Mouse (Mus musculus) hindbrain, embryonic 15.5 days (tissue): ENCODE data around the gene Gpi1. TPM values are rescaled to one million over a fixed set of nuclear protein-coding genes. Genes with fewer than 3 reads are reported as not detected.

Experiments
- ATAC-seq: fragments of 200-750 bp; cut with Nextera tagmentation; 2 replicates; pipeline ENCODE4 v1.8.0; 2017; ENCODE audit warnings: low read depth, moderate number of reproducible peaks, moderate TSS enrichment; ENCODE audit not compliant: low FRiP score
- H3K27ac ChIP-seq: fragments of 300-500 bp; sonication (generic); replicated peaks from 2 replicates; pipeline ENCODE4 v1.5.1; 2015; ENCODE audit warnings: mild to moderate bottlenecking, inconsistent platforms
- H3K27me3 ChIP-seq: fragments of 300-500 bp; sonication (generic); 2 replicates; pipeline ENCODE4 v1.6.1; 2015; ENCODE audit warnings: control low read depth, inconsistent platforms
- H3K36me3 ChIP-seq: fragments of 300-500 bp; sonication (generic); 2 replicates; pipeline ENCODE4 v1.6.1; 2015; ENCODE audit warnings: control low read depth, inconsistent platforms
- H3K4me1 ChIP-seq: fragments of 300-500 bp; sonication (generic); replicated peaks from 2 replicates; pipeline ENCODE4 v1.6.1; 2015; ENCODE audit warnings: control low read depth, inconsistent platforms
- H3K4me2 ChIP-seq: fragments of 300-500 bp; sonication (generic); 2 replicates; pipeline ENCODE4 v1.6.1; 2015; ENCODE audit warnings: moderate library complexity, mild to moderate bottlenecking, inconsistent platforms
- H3K4me3 ChIP-seq: fragments of 300-500 bp; sonication (generic); 2 replicates; pipeline ENCODE4 v1.5.1; 2015; ENCODE audit warnings: mild to moderate bottlenecking, inconsistent platforms
- H3K9ac ChIP-seq: fragments of 300-500 bp; sonication (generic); 2 replicates; pipeline ENCODE4 v1.6.1; 2015; ENCODE audit warnings: inconsistent platforms
- H3K9me3 ChIP-seq: fragments of 300-500 bp; sonication (generic); 2 replicates; pipeline ENCODE4 v1.6.1; 2016; ENCODE audit warnings: control low read depth, inconsistent platforms
- WGBS: fragments of 180-500 bp; shearing (Covaris S2); methylation state at CpG from one replicate; pipeline ENCODE4 v1.1.7; 2015; 5-methylcytosine and 5-hydroxymethylcytosine counted together
- polyA plus RNA-seq: library from polyadenylated mRNA; unstranded; fragments of >200 nt; fragmentation: Nextera tagmentation; extraction: Ambion mirVana; gene quantifications from 2 replicates; pipeline ENCODE4 v1.2.1, GENCODE M21; 2015

Gene Gpi1
- 300 and 313 TPM in 2 replicates for polyA plus RNA-seq

DNA sequence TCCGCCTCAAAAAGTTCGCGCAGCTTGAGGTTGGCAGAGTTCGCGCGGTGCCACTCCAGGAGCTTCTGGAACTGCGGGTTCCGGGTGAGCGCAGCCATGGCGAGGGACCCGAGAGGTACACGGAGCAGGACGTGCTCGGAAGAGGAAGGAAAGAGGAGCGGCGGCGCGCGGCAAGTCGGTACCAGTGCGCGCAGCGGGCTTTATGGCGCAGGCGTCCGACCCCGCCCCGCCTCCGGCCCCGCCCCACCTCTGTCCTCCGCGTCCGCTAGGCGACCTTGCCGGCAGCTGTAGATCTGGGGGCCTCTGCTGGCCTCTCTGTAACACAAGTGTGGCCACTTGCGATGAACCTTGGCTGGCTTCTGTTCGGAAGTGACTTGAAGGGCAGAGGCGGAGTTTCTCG, at the start of gene Gpi1:
TSS of gene Gpi1 (minus strand) at position 221 of the 400 bp plus-strand sequence.
- H3K27me3 ChIP-seq, result no peaks in the 10 kb centered on the region
- peak; percentile 40 for ATAC-seq
- peaks cover 12% of the 10 kb centered on the region for H3K36me3 ChIP-seq
- H3K4me3 ChIP-seq, result peak within 1 kb of the TSS; percentile 73
- peak within 1 kb of the TSS; percentile 83 for H3K27ac ChIP-seq
- under 1% methylated on average over 30 of the region's 39 CpGs for WGBS
- H3K4me1 ChIP-seq, result peaks cover 47% of the 10 kb centered on the region
- peak within 1 kb of the TSS; percentile 64 for H3K9ac ChIP-seq
- no peaks in the 10 kb centered on the region for H3K9me3 ChIP-seq
- peak within 1 kb of the TSS; percentile 72 for H3K4me2 ChIP-seq

DNA sequence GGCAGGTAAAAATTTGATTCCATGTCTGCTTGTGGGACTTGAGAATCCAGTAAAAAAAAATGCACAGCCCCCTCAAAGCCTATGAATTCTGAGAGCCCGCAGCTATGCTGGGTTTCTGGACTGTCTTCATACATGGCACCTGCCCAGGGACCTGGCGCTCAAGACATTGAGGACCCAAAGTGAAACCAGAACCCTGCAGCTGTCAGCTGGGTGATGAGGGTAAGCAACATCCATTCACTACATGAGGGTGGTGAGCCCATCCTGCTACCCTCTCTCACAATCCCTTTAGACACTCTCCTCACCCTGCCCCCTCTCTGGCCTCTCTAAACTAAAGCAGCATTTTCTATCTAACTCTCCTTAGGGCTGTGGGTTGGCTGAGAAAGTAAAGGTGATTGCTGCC, 47.5 kb upstream of the Gpi1 start:
- Histone ChIP-seq H3K27ac (no peak overlapping the region), H3K4me3 (no peak overlapping the region), H3K4me2 (no peak overlapping the region), H3K9ac (no peak overlapping the region), H3K4me1 (no peaks in the 10 kb centered on the region), H3K36me3 (0 out of 2 replicates have a peak, but pooled peaks cover 4% of the 10 kb centered on the region), H3K27me3 (no peaks in the 10 kb centered on the region), H3K9me3 (no peaks in the 10 kb centered on the region)
- 98% methylated on average over 2 of the region's 2 CpGs for WGBS
- ATAC-seq, result no peak

DNA sequence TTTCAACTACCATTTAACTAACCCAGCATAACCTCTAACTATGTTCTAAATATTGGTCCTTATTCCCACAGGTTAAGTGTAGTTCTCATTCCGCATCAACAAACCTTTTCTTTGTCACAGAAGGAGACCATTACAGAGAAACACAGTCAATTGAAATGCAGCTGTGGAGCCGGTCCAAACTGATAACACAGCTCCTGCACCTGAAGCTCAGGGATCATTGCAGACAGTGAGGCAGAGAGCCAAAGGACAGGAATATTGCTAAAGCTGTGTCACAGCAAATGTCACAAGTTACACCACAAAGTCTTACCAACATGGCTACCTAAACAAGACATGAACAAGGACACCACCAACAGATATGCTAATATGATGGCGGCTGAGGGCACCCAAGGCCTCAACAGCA, 45.9 kb upstream of the Gpi1 start:
- no peak overlapping the region for H3K9ac ChIP-seq
- H3K27me3 ChIP-seq, result no peaks in the 10 kb centered on the region
- H3K4me3 ChIP-seq, result no peak overlapping the region
- no peak overlapping the region for H3K4me2 ChIP-seq
- no peaks in the 10 kb centered on the region for H3K9me3 ChIP-seq
- H3K27ac ChIP-seq, result no peak overlapping the region
- no peak for ATAC-seq
- 0 out of 2 replicates have a peak, but pooled peaks cover 4% of the 10 kb centered on the region for H3K36me3 ChIP-seq
- H3K4me1 ChIP-seq, result no peaks in the 10 kb centered on the region
- 93% methylated on average over 3 of the region's 3 CpGs for WGBS

DNA sequence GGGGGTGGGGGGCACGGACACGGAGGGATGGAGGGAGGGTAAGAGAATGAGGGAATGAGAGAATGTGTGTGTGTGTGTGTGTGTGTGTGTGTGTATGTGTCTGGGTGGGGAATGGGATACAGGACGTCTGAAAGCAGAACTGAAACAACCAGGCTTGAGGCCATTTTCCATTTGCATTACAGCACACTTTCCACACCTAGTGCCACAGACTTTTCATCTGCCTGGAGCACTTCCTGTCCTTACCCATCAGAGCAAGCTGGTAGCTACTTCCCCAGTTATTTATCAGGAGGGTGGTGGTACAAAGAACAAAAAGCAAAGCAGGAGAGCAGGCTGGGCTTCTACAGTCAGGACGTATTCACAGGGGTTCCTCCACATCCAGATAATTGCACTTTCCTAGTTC, 42.3 kb upstream of the Gpi1 start:
- H3K27ac ChIP-seq, result no peak overlapping the region
- no peaks in the 10 kb centered on the region for H3K9me3 ChIP-seq
- no peaks in the 10 kb centered on the region for H3K4me1 ChIP-seq
- no peak overlapping the region for H3K4me2 ChIP-seq
- 78% methylated on average over 4 of the region's 4 CpGs for WGBS
- H3K27me3 ChIP-seq, result no peaks in the 10 kb centered on the region
- no peak overlapping the region for H3K9ac ChIP-seq
- 0 out of 2 replicates have a peak, but pooled peaks cover 4% of the 10 kb centered on the region for H3K36me3 ChIP-seq
- no peak overlapping the region for H3K4me3 ChIP-seq
- no peak for ATAC-seq

DNA sequence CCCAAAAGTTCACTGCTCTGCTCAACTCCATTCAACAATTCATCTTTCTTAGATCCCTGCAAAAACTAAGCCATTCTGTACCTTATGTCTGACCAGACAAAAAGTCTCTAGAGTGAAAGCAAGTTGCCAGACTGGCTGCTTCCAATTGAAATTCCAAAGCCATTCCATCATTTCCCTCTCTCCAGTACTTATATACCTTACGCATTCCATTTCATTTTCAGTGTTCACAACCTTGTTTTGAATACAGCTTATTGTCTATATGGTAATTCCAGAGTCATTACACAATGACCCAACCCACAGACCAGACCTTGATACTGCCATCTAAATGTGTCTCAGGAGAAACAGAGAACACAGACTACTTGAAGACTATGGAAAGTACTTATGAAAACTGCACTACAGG, 38.3 kb upstream of the Gpi1 start:
- H3K4me2 ChIP-seq, result no peak overlapping the region
- H3K27me3 ChIP-seq, result no peaks in the 10 kb centered on the region
- H3K4me3 ChIP-seq, result no peak overlapping the region
- no peak for ATAC-seq
- H3K9me3 ChIP-seq, result no peaks in the 10 kb centered on the region
- WGBS, result 76% methylated on average over 1 of the region's 1 CpGs
- H3K27ac ChIP-seq, result no peak overlapping the region
- H3K36me3 ChIP-seq, result no peaks in the 10 kb centered on the region
- H3K4me1 ChIP-seq, result 0 out of 2 replicates have a peak, but pooled peaks cover 5% of the 10 kb centered on the region
- H3K9ac ChIP-seq, result no peak overlapping the region

DNA sequence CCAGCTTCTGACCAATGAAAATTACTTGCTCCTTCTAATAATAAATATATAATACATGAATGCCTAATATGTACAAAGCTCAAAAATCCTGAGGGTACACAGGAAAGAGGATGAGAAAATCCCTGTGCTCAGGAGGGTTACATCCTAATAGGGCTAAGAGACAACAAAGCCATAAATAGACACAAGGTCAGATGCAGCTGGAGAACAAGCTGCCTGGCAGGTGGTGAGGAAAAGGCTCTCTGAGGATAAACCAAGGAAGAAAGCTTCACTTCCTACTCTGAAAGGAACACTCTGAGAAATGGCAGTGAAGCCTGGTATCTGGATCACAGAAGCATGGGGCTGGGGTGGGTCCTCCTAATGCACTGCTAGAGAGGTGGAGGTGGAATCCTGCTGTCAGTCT, 36.3 kb upstream of the Gpi1 start:
- H3K36me3 ChIP-seq, result peaks cover 8% of the 10 kb centered on the region; the same call in 1 of the 2 replicates
- no peaks in the 10 kb centered on the region for H3K27me3 ChIP-seq
- H3K9ac ChIP-seq, result no peak overlapping the region
- H3K27ac ChIP-seq, result no peak overlapping the region
- H3K9me3 ChIP-seq, result no peaks in the 10 kb centered on the region
- H3K4me3 ChIP-seq, result no peak overlapping the region
- H3K4me1 ChIP-seq, result 0 out of 2 replicates have a peak, but pooled peaks cover 5% of the 10 kb centered on the region
- H3K4me2 ChIP-seq, result no peak overlapping the region
- ATAC-seq, result no peak

DNA sequence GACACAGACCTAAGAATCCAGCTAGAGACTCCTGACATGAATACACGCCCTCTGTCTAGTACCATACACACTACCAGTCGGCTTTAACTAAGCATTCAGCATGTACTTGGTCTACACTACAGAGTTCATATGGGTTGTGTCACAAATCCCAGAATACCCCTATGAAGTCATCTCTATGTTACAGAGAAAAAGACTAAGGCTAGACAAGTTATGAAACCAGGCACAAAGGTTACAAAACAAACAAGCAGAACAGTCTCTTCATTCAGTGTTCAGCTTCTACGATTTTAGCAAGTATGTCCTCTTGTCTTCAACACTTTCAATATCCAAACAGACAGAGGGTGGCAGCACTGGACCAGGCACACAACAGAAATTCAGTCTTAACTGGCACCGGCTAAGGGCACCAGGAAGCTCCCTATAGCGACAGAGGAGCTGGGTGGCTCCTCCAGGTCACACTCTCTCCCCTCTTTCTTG, 35.8 kb upstream of the Gpi1 start:
- Histone ChIP-seq H3K36me3 (peaks cover 10% of the 10 kb centered on the region; the same call in 1 of the 2 replicates), H3K4me2 (no peak overlapping the region), H3K9ac (no peak overlapping the region), H3K27ac (no peak overlapping the region; the same call in 1 of the 2 replicates), H3K4me3 (no peak overlapping the region), H3K9me3 (no peaks in the 10 kb centered on the region), H3K27me3 (no peaks in the 10 kb centered on the region), H3K4me1 (0 out of 2 replicates have a peak, but pooled peaks cover 5% of the 10 kb centered on the region)
- ATAC-seq, result no peak
- WGBS, result 64% methylated on average over 5 of the region's 5 CpGs

DNA sequence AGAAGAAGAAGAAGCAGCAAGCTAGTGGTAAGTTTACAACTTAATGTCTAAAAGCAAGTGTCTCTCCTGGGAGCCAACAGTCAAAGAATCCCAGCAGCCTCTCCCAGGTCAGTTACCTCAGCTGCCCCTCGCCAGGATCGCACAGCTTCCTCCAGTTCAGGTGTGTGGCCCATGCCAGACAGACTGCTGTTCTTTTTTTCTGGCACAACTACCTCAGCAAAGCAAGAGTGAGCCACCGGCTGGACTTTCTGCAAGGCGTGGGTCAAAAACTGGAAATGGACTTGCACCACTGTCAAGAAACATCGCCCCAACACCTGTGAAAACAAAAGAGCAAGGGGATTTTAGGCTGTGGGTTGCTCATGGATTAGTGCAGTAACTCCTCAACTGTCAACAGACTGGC, 33.3 kb upstream of the Gpi1 start:
- Histone ChIP-seq H3K27me3 (no peaks in the 10 kb centered on the region), H3K9me3 (no peaks in the 10 kb centered on the region), H3K4me1 (0 out of 2 replicates have a peak, but pooled peaks cover 5% of the 10 kb centered on the region), H3K27ac (no peak overlapping the region), H3K4me3 (no peak overlapping the region), H3K9ac (no peak overlapping the region), H3K4me2 (no peak overlapping the region), H3K36me3 (peaks cover 13% of the 10 kb centered on the region; the same call in 1 of the 2 replicates)
- no peak for ATAC-seq
- WGBS, result 90% methylated on average over 5 of the region's 5 CpGs

DNA sequence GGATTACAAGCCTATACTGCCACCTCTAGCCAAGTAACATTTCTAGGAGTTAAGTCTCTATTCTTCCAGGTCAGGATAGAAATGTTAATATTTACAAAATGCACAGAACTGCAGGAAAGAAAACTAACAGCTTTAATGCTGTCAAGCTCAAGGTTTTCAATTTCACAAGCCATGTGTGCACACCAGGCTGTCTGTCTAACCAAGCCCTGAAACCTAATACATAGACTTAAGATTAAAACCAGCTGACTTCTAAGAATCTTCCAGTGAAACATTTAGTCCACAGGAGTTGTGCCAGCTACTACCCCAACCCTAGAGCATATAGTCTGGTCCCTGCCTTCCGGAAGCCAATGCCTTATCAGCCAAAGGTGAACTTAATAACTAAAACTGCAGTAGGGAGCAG, 28.3 kb upstream of the Gpi1 start:
- Histone ChIP-seq H3K9ac (no peak overlapping the region), H3K27me3 (no peaks in the 10 kb centered on the region), H3K9me3 (no peaks in the 10 kb centered on the region), H3K4me3 (no peak overlapping the region), H3K27ac (no peak overlapping the region), H3K4me2 (no peak overlapping the region), H3K36me3 (peaks cover 42% of the 10 kb centered on the region), H3K4me1 (no peaks in the 10 kb centered on the region)
- no peak for ATAC-seq
- WGBS, result 88% methylated on average over 1 of the region's 1 CpGs

DNA sequence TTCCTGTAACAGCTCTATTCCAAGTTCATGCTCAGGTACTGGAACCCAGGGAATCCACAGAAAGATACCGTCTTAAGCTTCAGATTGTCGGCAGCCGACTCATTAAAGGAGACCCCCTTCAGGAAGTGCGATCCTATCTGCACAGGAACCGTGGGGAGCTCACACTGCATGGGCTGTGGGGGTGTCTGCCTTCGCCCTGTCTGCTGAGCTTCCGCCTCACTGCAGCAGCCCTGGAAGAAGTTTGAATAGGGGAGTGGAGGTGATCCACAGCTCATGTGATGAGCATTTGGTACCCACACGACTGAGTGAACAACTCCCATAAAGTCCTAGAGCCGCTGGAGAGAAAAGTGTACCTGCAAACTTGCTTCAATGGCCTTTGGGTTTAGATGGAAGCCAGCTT, 27.1 kb upstream of the Gpi1 start:
- H3K4me2 ChIP-seq, result no peak overlapping the region
- no peaks in the 10 kb centered on the region for H3K27me3 ChIP-seq
- no peak overlapping the region for H3K27ac ChIP-seq
- no peak for ATAC-seq
- 86% methylated on average over 9 of the region's 9 CpGs for WGBS
- H3K36me3 ChIP-seq, result peaks cover 46% of the 10 kb centered on the region
- H3K4me3 ChIP-seq, result no peak overlapping the region
- no peaks in the 10 kb centered on the region for H3K9me3 ChIP-seq
- H3K9ac ChIP-seq, result no peak overlapping the region
- no peaks in the 10 kb centered on the region for H3K4me1 ChIP-seq

DNA sequence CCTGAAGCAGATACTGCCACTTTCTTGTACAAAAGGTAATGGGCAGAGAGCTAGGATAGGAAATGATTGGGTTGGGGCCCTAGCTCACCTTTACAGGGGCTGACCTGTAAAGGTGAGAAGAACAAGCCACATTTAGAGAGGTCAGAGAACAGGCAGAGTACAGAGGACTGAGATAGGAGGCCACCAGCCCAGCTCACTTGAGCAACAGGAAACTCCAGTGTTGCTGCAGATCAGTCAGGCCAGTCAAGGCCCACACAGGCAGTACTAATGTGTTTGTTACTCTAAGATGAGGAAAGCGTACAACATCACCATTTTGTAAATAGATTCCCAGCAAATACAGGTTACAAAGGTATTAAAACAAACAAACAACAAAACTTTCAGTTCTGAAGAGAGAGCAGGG, 25.8 kb upstream of the Gpi1 start:
- 0 out of 2 replicates have a peak overlapping the region, but pooled peaks have one; percentile 15 for H3K27ac ChIP-seq
- no peaks in the 10 kb centered on the region for H3K4me1 ChIP-seq
- no peak for ATAC-seq
- H3K4me2 ChIP-seq, result no peak overlapping the region
- H3K4me3 ChIP-seq, result no peak overlapping the region
- no peak overlapping the region for H3K9ac ChIP-seq
- peaks cover 40% of the 10 kb centered on the region for H3K36me3 ChIP-seq
- H3K27me3 ChIP-seq, result no peaks in the 10 kb centered on the region
- no peaks in the 10 kb centered on the region for H3K9me3 ChIP-seq
- 92% methylated on average over 1 of the region's 1 CpGs for WGBS

DNA sequence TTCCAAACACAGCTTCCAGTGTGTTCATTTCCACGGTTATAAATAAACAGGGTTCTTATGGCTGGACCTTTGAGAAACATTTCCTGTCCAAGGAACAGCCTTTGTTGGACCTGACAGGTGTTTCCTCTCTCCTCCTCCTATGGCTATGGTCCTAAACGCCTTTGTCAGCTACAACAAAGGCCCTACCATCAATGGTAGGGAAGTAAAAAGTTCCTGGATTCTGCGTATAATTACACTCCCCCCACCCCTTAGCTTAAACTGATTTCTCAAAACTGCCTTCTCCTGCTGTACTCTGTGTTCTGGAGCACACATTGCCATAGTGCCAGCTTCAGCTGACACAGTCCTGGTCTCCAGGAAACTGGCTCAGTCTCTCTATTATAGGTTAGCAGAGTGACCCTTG, 25.0 kb upstream of the Gpi1 start:
- Histone ChIP-seq H3K4me1 (no peaks in the 10 kb centered on the region), H3K4me3 (no peak overlapping the region), H3K4me2 (no peak overlapping the region), H3K9ac (no peak overlapping the region), H3K27me3 (no peaks in the 10 kb centered on the region), H3K27ac (no peak overlapping the region), H3K36me3 (peaks cover 40% of the 10 kb centered on the region), H3K9me3 (no peaks in the 10 kb centered on the region)
- ATAC-seq, result no peak
- WGBS, result 72% methylated on average over 3 of the region's 3 CpGs

DNA sequence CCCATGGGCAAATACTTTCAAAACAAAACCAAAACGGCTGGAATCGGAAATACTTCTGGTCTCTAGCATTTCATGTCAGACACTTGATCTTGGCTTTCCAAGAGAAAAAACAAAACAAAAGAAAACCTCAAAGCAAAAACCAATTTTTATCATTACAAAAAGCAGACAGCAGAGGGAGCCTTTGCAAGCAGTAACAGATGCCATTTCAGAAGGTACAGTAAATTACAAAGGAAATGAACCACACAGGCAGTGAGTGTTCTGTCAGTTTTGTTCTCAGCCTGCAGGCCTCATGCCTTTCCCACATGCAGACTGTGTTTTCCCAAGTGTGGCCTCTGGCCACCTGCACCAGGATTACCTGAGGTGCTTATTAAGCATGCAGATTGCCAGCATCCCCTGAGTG, 21.9 kb upstream of the Gpi1 start:
- 98% methylated on average over 2 of the region's 2 CpGs for WGBS
- Histone ChIP-seq H3K9ac (no peak overlapping the region), H3K4me1 (no peaks in the 10 kb centered on the region), H3K27ac (peak overlapping the region; percentile 38; the same call in 1 of the 2 replicates), H3K4me3 (no peak overlapping the region), H3K4me2 (no peak overlapping the region), H3K36me3 (peaks cover 37% of the 10 kb centered on the region), H3K27me3 (no peaks in the 10 kb centered on the region), H3K9me3 (no peaks in the 10 kb centered on the region)
- no peak for ATAC-seq
